Comparison of ENCODE assay signal across 8 mouse cellular contexts in the genomic region with DNA sequence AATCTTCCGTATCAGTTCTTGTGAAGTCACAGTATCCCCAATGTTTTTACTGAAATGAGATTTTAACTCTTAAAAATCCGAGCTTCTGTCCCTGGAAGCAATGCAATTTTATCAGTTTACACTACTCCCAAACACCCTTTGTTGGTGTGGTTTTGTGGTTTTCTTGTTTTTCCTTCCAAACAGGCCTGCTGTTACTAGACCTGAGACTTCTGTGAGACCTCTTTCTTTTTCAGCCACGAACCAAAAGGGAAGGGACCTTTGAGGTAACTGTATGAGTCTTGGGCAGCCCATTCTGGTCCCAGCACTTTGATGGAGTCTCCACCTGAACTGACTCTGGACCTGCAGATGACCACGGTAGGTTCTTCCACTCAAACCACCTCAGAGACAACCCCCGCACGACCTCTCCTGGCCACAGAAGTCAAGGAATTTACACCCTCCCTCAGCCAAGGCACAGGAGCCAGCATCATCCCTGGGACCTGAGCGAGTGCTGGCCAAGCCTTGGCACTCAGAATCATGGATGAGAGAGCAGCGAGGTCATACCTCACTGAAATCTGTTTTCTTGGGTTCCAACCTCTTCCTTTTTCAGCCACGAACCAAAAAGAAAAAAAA. TPM values are rescaled to one million over a fixed set of nuclear protein-coding genes. Genes with fewer than 3 reads are reported as not detected.
DNase-seq lines count a peak whose midpoint lies in the region; ATAC-seq and TF ChIP-seq lines count a peak whose summit lies in the region.

No protein-coding gene starts in this region.

- H3K4me2 ChIP-seq in heart, embryonic 13.5 days: peak overlapping the region; percentile 92
- H3K4me2 ChIP-seq in limb, embryonic 11.5 days (ENCODE audit: low read depth, severe bottlenecking): peak overlapping the region; percentile 92
- peak overlapping the region; percentile 91 for H3K4me2 ChIP-seq in stomach, postnatal 0 days (replicated peaks; ENCODE audit: low read depth)

- peak; percentile 36; the same call in 1 of the 2 replicates for TF ChIP-seq CTCF in stomach, postnatal 0 days (IDR thresholded peaks at IDR 0.05; ENCODE audit: low read depth)

- no peak for TF ChIP-seq EP300 in stomach, postnatal 0 days (optimal IDR thresholded peaks at IDR 0.05)

- no peak overlapping the region for H3K9ac ChIP-seq in heart, embryonic 13.5 days
- H3K9ac ChIP-seq in ES-E14 (ENCODE audit: insufficient read depth, low read depth, low read length, poor library complexity, severe bottlenecking): no peak overlapping the region
- no peak overlapping the region for H3K9ac ChIP-seq in limb, embryonic 11.5 days (ENCODE audit: low read length)
- peak overlapping the region; percentile 76; the same call in 1 of the 2 replicates for H3K9ac ChIP-seq in stomach, postnatal 0 days (ENCODE audit: low read length)

- in situ Hi-C loops in ES-E14 (cut with MboI; ENCODE audit: low sequenced_read_pairs in 2 of 2, unreplicated experiment in 2 of 2): no loop called here

- no peak overlapping the region for H3K27ac ChIP-seq in heart, embryonic 13.5 days (replicated peaks)
- no peak overlapping the region for H3K27ac ChIP-seq in ES-E14 (ENCODE audit: insufficient read depth, low read depth, low read length, poor library complexity, severe bottlenecking)
- no peak overlapping the region for H3K27ac ChIP-seq in embryonic facial prominence, embryonic 10.5 days (replicated peaks)
- no peak overlapping the region for H3K27ac ChIP-seq in limb, embryonic 11.5 days (replicated peaks; ENCODE audit: low read depth, low read length)
- H3K27ac ChIP-seq in stomach, postnatal 0 days (replicated peaks): no peak overlapping the region

- H3K9me3 ChIP-seq in heart, embryonic 13.5 days: no peaks in the 10 kb centered on the region
- no peaks in the 10 kb centered on the region for H3K9me3 ChIP-seq in ES-E14 (ENCODE audit: control insufficient read depth, insufficient read depth, low read depth, low read length)
- H3K9me3 ChIP-seq in embryonic facial prominence, embryonic 10.5 days: no peaks in the 10 kb centered on the region
- no peaks in the 10 kb centered on the region for H3K9me3 ChIP-seq in limb, embryonic 11.5 days (ENCODE audit: control insufficient read depth, low read length)
- no peaks in the 10 kb centered on the region for H3K9me3 ChIP-seq in stomach, postnatal 0 days (ENCODE audit: control insufficient read depth, low read length)

- peaks cover 13% of the 10 kb centered on the region for H3K4me1 ChIP-seq in heart, embryonic 13.5 days
- H3K4me1 ChIP-seq in ES-E14 (ENCODE audit: control insufficient read depth in 2 of 2, insufficient read depth in 2 of 2, low read length in 2 of 2, poor library complexity in 1 of 2): peaks cover 2 to 3% of the 10 kb centered on the region in 2 experiments; a peak in 1 of 4 replicates
- H3K4me1 ChIP-seq in embryonic facial prominence, embryonic 10.5 days: peaks cover 33% of the 10 kb centered on the region
- peaks cover 3% of the 10 kb centered on the region; the same call in 1 of the 2 replicates for H3K4me1 ChIP-seq in limb, embryonic 11.5 days (ENCODE audit: control insufficient read depth, insufficient read depth, low read length)
- H3K4me1 ChIP-seq in stomach, postnatal 0 days (replicated peaks; ENCODE audit: control insufficient read depth, insufficient read depth): no peaks in the 10 kb centered on the region

- peaks cover 49% of the 10 kb centered on the region for H3K27me3 ChIP-seq in heart, embryonic 13.5 days (replicated peaks)
- H3K27me3 ChIP-seq in embryonic facial prominence, embryonic 10.5 days (replicated peaks; ENCODE audit: low read depth, poor library complexity, severe bottlenecking): peaks cover 34% of the 10 kb centered on the region
- H3K27me3 ChIP-seq in limb, embryonic 11.5 days (ENCODE audit: control insufficient read depth, insufficient read depth, low read length): peaks cover 7% of the 10 kb centered on the region; the same call in 1 of the 2 replicates
- no peaks in the 10 kb centered on the region for H3K27me3 ChIP-seq in stomach, postnatal 0 days (ENCODE audit: control insufficient read depth, insufficient read depth, low read length)

- ATAC-seq in heart, embryonic 13.5 days (ENCODE audit: extremely low read depth, insufficient number of reproducible peaks, low FRiP score, low TSS enrichment): no peak
- ATAC-seq in limb, embryonic 11.5 days (ENCODE audit: insufficient number of reproducible peaks, low FRiP score, low TSS enrichment, low read depth): no peak
- no peak for ATAC-seq in stomach, postnatal 0 days (ENCODE audit: low FRiP score, low TSS enrichment)

- H3K4me3 ChIP-seq in heart, embryonic 13.5 days: peak overlapping the region; percentile 84
- peak overlapping the region; percentile 11 to 92; a peak in 3 of 4 replicates for H3K4me3 ChIP-seq in ES-E14 (ENCODE audit: insufficient read depth in 1 of 2, low read depth in 1 of 2, low read length in 2 of 2, poor library complexity in 1 of 2, severe bottlenecking in 1 of 2)
- peak overlapping the region; percentile 76 for H3K4me3 ChIP-seq in embryonic facial prominence, embryonic 10.5 days
- H3K4me3 ChIP-seq in limb, embryonic 11.5 days (ENCODE audit: low read depth, low read length): peak overlapping the region; percentile 76
- H3K4me3 ChIP-seq in stomach, postnatal 0 days (ENCODE audit: low read depth, low read length): peak overlapping the region; percentile 79

- 21% methylated on average over 9 of the region's 9 CpGs for whole genome bisulfite sequencing in heart, embryonic 13.5 days
- 19% methylated on average over 9 of the region's 9 CpGs for WGBS in embryonic facial prominence, embryonic 10.5 days
- 20% methylated on average over 9 of the region's 9 CpGs for WGBS in limb, embryonic 11.5 days
- WGBS in stomach, postnatal 0 days: 33% methylated on average over 9 of the region's 9 CpGs

- no peaks in the 10 kb centered on the region for H3K36me3 ChIP-seq in heart, embryonic 13.5 days
- H3K36me3 ChIP-seq in ES-E14 (ENCODE audit: control insufficient read depth, insufficient read depth, low read length, poor library complexity, severe bottlenecking): no peaks in the 10 kb centered on the region
- peaks cover 4% of the 10 kb centered on the region; the same call in 1 of the 2 replicates for H3K36me3 ChIP-seq in embryonic facial prominence, embryonic 10.5 days (replicated peaks)
- H3K36me3 ChIP-seq in limb, embryonic 11.5 days (ENCODE audit: control insufficient read depth, insufficient read depth, low read length): no peaks in the 10 kb centered on the region
- no peaks in the 10 kb centered on the region for H3K36me3 ChIP-seq in stomach, postnatal 0 days (ENCODE audit: control insufficient read depth, insufficient read depth, low read length)

- DNase-seq in heart, postnatal 10 days: no peak
- no peak for DNase-seq in ES-E14 (ENCODE audit: low read depth, low spot score)
- DNase-seq in embryonic facial prominence, embryonic 10.5 days (ENCODE audit: low spot score): peak; percentile 21
- no peak for DNase-seq in limb, embryonic 11.5 days (ENCODE audit: low spot score)
- no peak for DNase-seq in stomach, postnatal 0 days (ENCODE audit: low spot score)
- no peak for DNase-seq in natural killer cell, adult 2 months (ENCODE audit: low spot score in 2 of 2)
- DNase-seq in lung, postnatal 14 days: no peak

- intact Hi-C loops in heart, postnatal 10 days (cut with DNase I): loop anchor here (5.0 kb wide), 1 partner anchor 275 kb away; no protein-coding TSS in a partner anchor

TF ChIP-seq in ES-E14, 5 proteins besides CTCF, POLR2A, EP300 and RAD21:
- TF ChIP-seq HCFC1 (IDR thresholded peaks at IDR 0.05; ENCODE audit: borderline replicate concordance, insufficient read depth, low read length): no peak
- no peak for TF ChIP-seq ZC3H11A (IDR thresholded peaks at IDR 0.05; ENCODE audit: borderline replicate concordance, low read depth, low read length)
- no peak for TF ChIP-seq CHD2 (IDR thresholded peaks at IDR 0.05; ENCODE audit: low read depth, low read length)
- no peak for TF ChIP-seq ZNF384 (IDR thresholded peaks at IDR 0.05; ENCODE audit: low read depth, low read length)
- no peak for TF ChIP-seq MAFK (IDR thresholded peaks at IDR 0.05; ENCODE audit: insufficient read depth, low read depth, low read length)

RNA-seq across cellular contexts. Expression of a gene that starts 1.6 kb away (rescaled TPM):
- polyA plus RNA-seq in heart, embryonic 13.5 days (2015; fragmentation: Nextera tagmentation; extraction: Ambion mirVana): 1.6 and 1.8 TPM in 2 replicates
- total RNA-seq in heart, postnatal 10 days (2021): 1 to 10 TPM; 2.4 to 2.8 TPM
- 2.9 and 4.9 TPM in 2 replicates for total RNA-seq in ES-E14 (2012; rRNA removed)
- 3.4 and 3.9 TPM in 2 replicates for polyA plus RNA-seq in embryonic facial prominence, embryonic 10.5 days (2016; fragmentation: Nextera tagmentation; extraction: Ambion mirVana)
- 5.9 and 6.4 TPM in 2 replicates for polyA plus RNA-seq in limb, embryonic 11.5 days (2014; fragmentation: Nextera tagmentation; extraction: Ambion mirVana)
- polyA plus RNA-seq in stomach, postnatal 0 days (2015; fragmentation: Nextera tagmentation; extraction: Ambion mirVana): 2.2 and 2.4 TPM in 2 replicates
